Mouse (Mus musculus) bone marrow macrophage, adult 2 months (primary cell): ENCODE results near the gene Olfr323.

Experiments
- CTCF ChIP-seq: IDR thresholded peaks from 2 replicates; pipeline ENCODE4 v1.5.1; 2012; ENCODE audit warnings: low read depth, mild to moderate bottlenecking, low read length, moderate library complexity
- POLR2A ChIP-seq: IDR thresholded peaks from 2 replicates; pipeline ENCODE4 v1.6.1; 2012; ENCODE audit warnings: mild to moderate bottlenecking, low read depth, low read length, borderline replicate concordance

DNA sequence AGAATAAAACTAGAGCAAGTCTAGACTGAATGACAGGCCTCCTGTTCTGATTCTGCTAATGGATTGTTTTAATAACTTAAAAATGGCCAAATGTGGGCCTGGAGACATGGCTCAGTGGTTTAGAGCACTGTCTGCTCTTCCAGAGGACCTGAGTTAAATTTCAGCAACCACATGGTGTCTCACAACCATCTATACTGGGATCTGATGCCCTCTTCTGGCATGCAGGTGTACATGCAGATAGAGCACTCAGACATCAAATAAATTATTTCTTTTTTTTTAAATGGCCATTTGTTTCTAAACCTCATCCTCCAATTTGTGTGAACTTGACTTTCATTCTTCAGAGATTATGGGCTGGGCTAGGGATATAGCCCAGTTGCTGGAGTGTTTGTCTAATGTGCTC, 39.0 kb upstream of the Olfr323 start:
- TF ChIP-seq CTCF, result no peak
- no peak for TF ChIP-seq POLR2A
